Mouse (Mus musculus) small intestine, adult 2 months (tissue): ENCODE measurements around the gene Musk.

Experiments
- CTCF ChIP-seq: fragments of 200-500 bp; IDR thresholded peaks from 2 replicates; pipeline ENCODE4 v1.5.1; 2012; ENCODE audit warnings: low read depth, mild to moderate bottlenecking, control low read depth, inconsistent platforms, low read length, moderate library complexity, mixed read lengths; ENCODE audit not compliant: insufficient replicate concordance, insufficient read length; ENCODE audit errors: extremely low read depth
- POLR2A ChIP-seq: fragments of 200-500 bp; IDR thresholded peaks from 2 replicates; pipeline ENCODE4 v1.6.1; 2012; ENCODE audit warnings: low read depth, mild to moderate bottlenecking, control low read depth, inconsistent platforms, low read length, moderate library complexity

- TF ChIP-seq POLR2A: no peak
- TF ChIP-seq CTCF: no peak
Measured at GRCm38 (mm10) chr4:58373599-58373998, 87.8 kb downstream of the Musk start.
